Mouse (Mus musculus): ENCODE results near the gene Smarce1. TPM values are rescaled to one million over a fixed set of nuclear protein-coding genes. Genes with fewer than 3 reads are reported as not detected.
A peak's percentile ranks its signal among the peaks of the same experiment; 100 is the strongest.

Smarce1 gene
- polyA plus RNA-seq (2016; fragmentation: Nextera tagmentation; extraction: Ambion mirVana), result 191 and 259 TPM in 2 replicates

DNA sequence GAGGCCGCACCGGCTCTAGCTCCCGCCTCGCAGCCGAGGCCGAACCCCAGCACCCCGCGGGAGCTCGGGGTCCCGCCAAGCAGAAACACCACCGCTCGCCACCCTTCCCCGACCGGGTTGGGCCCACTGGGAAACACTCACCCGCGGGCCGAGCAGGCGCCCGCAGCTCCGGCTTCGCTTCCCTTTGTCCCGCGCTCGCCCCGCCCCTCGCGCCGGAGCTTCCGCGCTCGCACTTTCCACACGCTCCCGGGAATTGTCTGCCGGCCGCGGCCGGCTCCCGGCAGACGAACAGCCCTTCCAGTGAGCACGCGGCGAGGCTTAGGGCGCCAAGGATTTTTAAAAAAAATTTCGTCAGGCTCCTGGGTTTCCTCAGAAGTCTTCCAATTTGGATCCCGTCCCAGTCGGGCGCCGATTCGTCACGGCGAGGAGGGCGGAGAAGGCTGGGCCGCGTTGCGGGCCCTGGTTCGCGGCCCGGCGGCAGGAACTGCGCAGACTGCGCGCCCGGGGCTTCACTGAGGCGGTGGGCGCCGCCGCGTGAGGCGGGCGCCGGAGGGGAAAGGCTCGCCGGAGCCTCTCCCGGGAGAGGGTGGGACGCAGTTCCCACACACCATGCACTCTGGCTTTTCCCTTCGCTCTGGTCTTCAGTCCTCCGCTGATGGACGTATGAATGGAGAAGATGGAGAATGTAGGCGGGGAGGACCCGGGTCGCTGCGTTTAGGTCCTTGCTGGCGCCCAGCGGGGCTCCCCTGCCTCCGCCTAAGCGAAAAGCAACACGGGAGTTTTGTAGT lies at the start of gene Smarce1:
Gene Smarce1, minus strand, starts transcription at position 757 of the 788 bp plus-strand sequence.
- Histone ChIP-seq H3K27me3 (ENCODE audit: insufficient read depth, poor library complexity, severe bottlenecking) (no peaks in the 10 kb centered on the region), H3K27ac (peak within 1 kb of the TSS; percentile 100), H3K36me3 (peaks cover 24% of the 10 kb centered on the region), H3K4me1 (peaks cover 17% of the 10 kb centered on the region; the same call in 1 of the 2 replicates), H3K4me3 (peak within 1 kb of the TSS; percentile 92), H3K9me3 (no peaks in the 10 kb centered on the region)
- WGBS, result under 1% methylated on average over 87 of the region's 87 CpGs
- DNase-seq (ENCODE audit: low spot score), result peak; percentile 89

DNA sequence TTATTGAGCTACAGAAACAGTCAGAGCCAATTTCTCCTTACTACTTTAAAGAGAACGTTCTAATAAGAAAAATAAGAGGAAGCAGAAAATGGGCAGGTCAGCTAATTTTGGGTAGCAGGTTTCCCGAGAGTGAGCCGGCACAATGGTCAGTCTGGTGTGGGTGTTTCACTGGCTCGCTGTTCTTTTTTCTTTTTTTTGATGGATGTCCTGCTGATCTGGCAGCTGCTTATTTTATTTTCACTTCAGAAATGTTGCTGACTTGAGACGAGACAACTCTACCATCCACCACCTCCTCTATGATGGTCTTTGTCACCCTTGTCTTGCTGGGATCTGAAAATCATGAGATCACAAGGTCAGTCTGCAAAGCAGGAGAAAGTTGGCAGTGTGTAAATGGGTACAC lies 49.2 kb upstream of the Smarce1 start:
- no peak overlapping the region for H3K27ac ChIP-seq
- WGBS, result 81% methylated on average over 5 of the region's 5 CpGs
- peaks cover 9% of the 10 kb centered on the region for H3K27me3 ChIP-seq (ENCODE audit: insufficient read depth, poor library complexity, severe bottlenecking)
- peaks cover 15% of the 10 kb centered on the region; the same call in 1 of the 2 replicates for H3K4me1 ChIP-seq
- H3K36me3 ChIP-seq, result no peaks in the 10 kb centered on the region
- H3K4me3 ChIP-seq, result no peak overlapping the region
- DNase-seq (ENCODE audit: low spot score), result no peak
- H3K9me3 ChIP-seq, result no peaks in the 10 kb centered on the region

DNA sequence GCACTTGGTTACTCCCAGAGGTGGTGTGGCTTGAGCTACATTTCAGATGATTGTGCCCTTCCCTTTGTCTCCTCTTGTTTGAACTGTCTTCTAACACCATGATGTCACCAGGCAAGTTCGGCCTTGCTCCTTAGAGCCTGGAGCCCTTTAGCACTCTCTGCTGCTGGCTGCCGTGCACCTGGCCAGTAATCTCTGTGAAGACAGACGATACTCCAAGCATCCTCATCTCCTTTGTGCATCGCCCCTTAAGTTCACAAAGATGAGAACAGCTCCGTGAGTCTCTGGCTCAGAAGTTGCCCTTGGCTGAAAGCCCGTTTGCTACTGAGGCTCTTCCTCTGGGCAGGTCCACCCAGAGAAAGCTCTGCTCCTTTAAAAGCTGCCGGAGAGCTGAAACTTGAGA lies 46.0 kb upstream of the Smarce1 start:
- DNase-seq (ENCODE audit: low spot score), result no peak
- H3K27me3 ChIP-seq (ENCODE audit: insufficient read depth, poor library complexity, severe bottlenecking), result no peaks in the 10 kb centered on the region
- H3K4me3 ChIP-seq, result no peak overlapping the region
- WGBS, result 64% methylated on average over 7 of the region's 7 CpGs
- H3K36me3 ChIP-seq, result no peaks in the 10 kb centered on the region
- H3K4me1 ChIP-seq, result peaks cover 11% of the 10 kb centered on the region; the same call in 1 of the 2 replicates
- H3K27ac ChIP-seq, result no peak overlapping the region
- H3K9me3 ChIP-seq, result no peaks in the 10 kb centered on the region

- Histone ChIP-seq H3K4me3 (no peak overlapping the region), H3K27ac (no peak overlapping the region), H3K27me3 (ENCODE audit: insufficient read depth, poor library complexity, severe bottlenecking) (no peaks in the 10 kb centered on the region), H3K9me3 (no peaks in the 10 kb centered on the region), H3K4me1 (peaks cover 8% of the 10 kb centered on the region; the same call in 1 of the 2 replicates), H3K36me3 (no peaks in the 10 kb centered on the region)
- 72% methylated on average over 6 of the region's 6 CpGs for WGBS
- no peak for DNase-seq (ENCODE audit: low spot score)
These were observed 44.8 kb upstream of the Smarce1 start for GRCm38 (mm10) chr11:99275624-99276023.

DNA sequence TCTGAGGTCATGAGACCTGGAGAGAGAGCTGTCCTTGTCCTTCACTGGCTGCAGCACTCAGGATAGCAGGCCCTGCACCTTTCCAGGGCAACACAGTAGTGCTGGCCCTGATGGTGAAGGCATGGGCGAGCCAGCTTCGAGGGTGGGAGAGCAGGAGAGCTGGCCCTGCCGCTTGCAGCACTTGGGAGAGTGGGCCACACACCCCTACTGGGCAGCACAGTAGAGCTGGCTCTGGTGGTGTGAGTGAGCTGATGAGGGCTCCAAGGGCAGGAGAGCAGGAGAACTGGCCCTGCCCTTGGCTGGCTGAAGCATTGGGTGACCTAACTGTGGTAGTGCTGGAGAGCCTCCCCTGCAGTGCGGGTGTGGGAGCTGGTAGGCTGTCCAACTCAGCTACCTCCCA lies 41.9 kb upstream of the Smarce1 start:
- DNase-seq (ENCODE audit: low spot score), result no peak
- Histone ChIP-seq H3K36me3 (no peaks in the 10 kb centered on the region), H3K4me3 (no peak overlapping the region), H3K9me3 (no peaks in the 10 kb centered on the region), H3K27ac (no peak overlapping the region), H3K27me3 (ENCODE audit: insufficient read depth, poor library complexity, severe bottlenecking) (no peaks in the 10 kb centered on the region), H3K4me1 (peaks cover 8% of the 10 kb centered on the region; the same call in 1 of the 2 replicates)
- WGBS, result 85% methylated on average over 4 of the region's 4 CpGs

GRCm38 (mm10) chr11:99269192-99269591 lies 38.4 kb upstream of the Smarce1 start:
- 71% methylated on average over 7 of the region's 7 CpGs for WGBS
- H3K4me3 ChIP-seq, result no peak overlapping the region
- H3K4me1 ChIP-seq, result no peaks in the 10 kb centered on the region; the same call in 1 of the 2 replicates
- no peak overlapping the region for H3K27ac ChIP-seq
- H3K36me3 ChIP-seq, result no peaks in the 10 kb centered on the region
- DNase-seq (ENCODE audit: low spot score), result no peak
- H3K27me3 ChIP-seq (ENCODE audit: insufficient read depth, poor library complexity, severe bottlenecking), result no peaks in the 10 kb centered on the region
- H3K9me3 ChIP-seq, result no peaks in the 10 kb centered on the region

- Histone ChIP-seq H3K27me3 (ENCODE audit: insufficient read depth, poor library complexity, severe bottlenecking) (no peaks in the 10 kb centered on the region), H3K36me3 (no peaks in the 10 kb centered on the region), H3K9me3 (no peaks in the 10 kb centered on the region), H3K27ac (no peak overlapping the region), H3K4me1 (no peaks in the 10 kb centered on the region), H3K4me3 (no peak overlapping the region)
- 54% methylated on average over 9 of the region's 9 CpGs for WGBS
- DNase-seq (ENCODE audit: low spot score), result no peak
These were observed 35.0 kb upstream of the Smarce1 start for GRCm38 (mm10) chr11:99265796-99266195.

- H3K36me3 ChIP-seq, result no peaks in the 10 kb centered on the region
- no peak for DNase-seq (ENCODE audit: low spot score)
- WGBS, result 64% methylated on average over 9 of the region's 9 CpGs
- 0 out of 2 replicates have a peak overlapping the region, but pooled peaks have one; percentile 10 for H3K27ac ChIP-seq
- no peaks in the 10 kb centered on the region for H3K4me1 ChIP-seq
- H3K27me3 ChIP-seq (ENCODE audit: insufficient read depth, poor library complexity, severe bottlenecking), result no peaks in the 10 kb centered on the region
- H3K9me3 ChIP-seq, result no peaks in the 10 kb centered on the region
- H3K4me3 ChIP-seq, result no peak overlapping the region
These were observed 34.4 kb upstream of the Smarce1 start for GRCm38 (mm10) chr11:99265220-99265619.

DNA sequence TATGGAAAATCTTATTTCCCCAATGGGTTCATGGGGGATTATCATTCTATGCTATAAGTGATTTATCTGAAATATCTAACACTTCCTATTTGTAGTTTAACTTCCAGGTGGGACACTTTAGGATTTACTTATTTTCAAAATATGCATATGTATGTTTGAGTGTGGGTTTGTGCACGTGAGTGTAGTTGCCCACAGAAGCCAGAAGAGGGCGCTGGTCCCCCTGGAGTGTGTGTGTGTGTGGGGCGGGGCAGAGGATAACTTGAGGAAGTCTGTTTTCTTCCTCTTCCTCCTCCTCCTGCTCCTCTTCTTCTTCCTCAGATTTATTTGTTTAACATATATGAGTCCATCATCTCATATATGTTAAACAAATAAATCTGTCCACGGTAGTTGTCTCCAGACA lies 25.4 kb upstream of the Smarce1 start:
- no peak overlapping the region for H3K4me3 ChIP-seq
- H3K9me3 ChIP-seq, result no peaks in the 10 kb centered on the region
- H3K27ac ChIP-seq, result no peak overlapping the region
- DNase-seq (ENCODE audit: low spot score), result no peak
- 73% methylated on average over 4 of the region's 4 CpGs for WGBS
- H3K36me3 ChIP-seq, result no peaks in the 10 kb centered on the region
- H3K4me1 ChIP-seq, result no peaks in the 10 kb centered on the region
- H3K27me3 ChIP-seq (ENCODE audit: insufficient read depth, poor library complexity, severe bottlenecking), result no peaks in the 10 kb centered on the region

- DNase-seq (ENCODE audit: low spot score), result no peak
- no peaks in the 10 kb centered on the region for H3K9me3 ChIP-seq
- no peaks in the 10 kb centered on the region for H3K36me3 ChIP-seq
- H3K27ac ChIP-seq, result no peak overlapping the region
- H3K4me3 ChIP-seq, result no peak overlapping the region
- 91% methylated on average over 8 of the region's 8 CpGs for WGBS
- H3K4me1 ChIP-seq, result 0 out of 2 replicates have a peak, but pooled peaks cover 1% of the 10 kb centered on the region
- H3K27me3 ChIP-seq (ENCODE audit: insufficient read depth, poor library complexity, severe bottlenecking), result no peaks in the 10 kb centered on the region
These were observed 24.5 kb upstream of the Smarce1 start for GRCm38 (mm10) chr11:99255316-99255715.

DNA sequence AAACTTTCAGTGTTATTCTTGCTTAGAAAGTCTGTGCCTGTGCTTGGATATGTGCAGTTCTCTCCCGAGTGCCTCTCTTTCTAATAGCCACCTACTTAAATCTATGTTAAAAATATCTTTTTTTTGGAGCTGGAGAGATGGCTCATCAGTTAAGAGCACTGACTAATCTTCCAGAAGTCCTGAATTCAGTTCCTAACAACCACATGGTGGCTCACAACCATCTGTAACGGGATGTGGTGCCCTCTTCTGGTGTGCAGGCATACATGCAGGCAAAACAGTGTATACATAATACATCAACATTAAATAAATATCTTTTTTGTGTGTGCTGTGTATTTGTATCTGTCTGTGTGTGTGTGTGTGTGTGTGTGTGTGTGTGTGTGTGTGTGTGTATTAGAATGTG lies 23.1 kb upstream of the Smarce1 start:
- 63% methylated on average over 2 of the region's 2 CpGs for WGBS

GRCm38 (mm10) chr11:99252671-99253070 lies 21.9 kb upstream of the Smarce1 start:
- Histone ChIP-seq H3K27ac (no peak overlapping the region), H3K9me3 (no peaks in the 10 kb centered on the region), H3K4me1 (peaks cover 6% of the 10 kb centered on the region; the same call in 1 of the 2 replicates), H3K4me3 (no peak overlapping the region), H3K27me3 (ENCODE audit: insufficient read depth, poor library complexity, severe bottlenecking) (no peaks in the 10 kb centered on the region), H3K36me3 (no peaks in the 10 kb centered on the region)
- WGBS, result 78% methylated on average over 8 of the region's 8 CpGs
- no peak for DNase-seq (ENCODE audit: low spot score)

More for the DNA sequence above, 23.1 kb upstream of the Smarce1 start:
- Histone ChIP-seq H3K27ac (no peak overlapping the region), H3K4me3 (no peak overlapping the region), H3K4me1 (peaks cover 6% of the 10 kb centered on the region; the same call in 1 of the 2 replicates), H3K36me3 (no peaks in the 10 kb centered on the region), H3K9me3 (no peaks in the 10 kb centered on the region), H3K27me3 (ENCODE audit: insufficient read depth, poor library complexity, severe bottlenecking) (no peaks in the 10 kb centered on the region)
- no peak for DNase-seq (ENCODE audit: low spot score)

- 69% methylated on average over 3 of the region's 3 CpGs for WGBS
- H3K27ac ChIP-seq, result no peak overlapping the region
- no peaks in the 10 kb centered on the region for H3K27me3 ChIP-seq (ENCODE audit: insufficient read depth, poor library complexity, severe bottlenecking)
- no peaks in the 10 kb centered on the region for H3K9me3 ChIP-seq
- DNase-seq (ENCODE audit: low spot score), result no peak
- no peak overlapping the region for H3K4me3 ChIP-seq
- no peaks in the 10 kb centered on the region for H3K36me3 ChIP-seq
- H3K4me1 ChIP-seq, result peaks cover 6% of the 10 kb centered on the region; the same call in 1 of the 2 replicates
These were observed 19.8 kb upstream of the Smarce1 start for GRCm38 (mm10) chr11:99250666-99251065.
